7 mouse cellular contexts compared by ENCODE assay signal in the genomic region with DNA sequence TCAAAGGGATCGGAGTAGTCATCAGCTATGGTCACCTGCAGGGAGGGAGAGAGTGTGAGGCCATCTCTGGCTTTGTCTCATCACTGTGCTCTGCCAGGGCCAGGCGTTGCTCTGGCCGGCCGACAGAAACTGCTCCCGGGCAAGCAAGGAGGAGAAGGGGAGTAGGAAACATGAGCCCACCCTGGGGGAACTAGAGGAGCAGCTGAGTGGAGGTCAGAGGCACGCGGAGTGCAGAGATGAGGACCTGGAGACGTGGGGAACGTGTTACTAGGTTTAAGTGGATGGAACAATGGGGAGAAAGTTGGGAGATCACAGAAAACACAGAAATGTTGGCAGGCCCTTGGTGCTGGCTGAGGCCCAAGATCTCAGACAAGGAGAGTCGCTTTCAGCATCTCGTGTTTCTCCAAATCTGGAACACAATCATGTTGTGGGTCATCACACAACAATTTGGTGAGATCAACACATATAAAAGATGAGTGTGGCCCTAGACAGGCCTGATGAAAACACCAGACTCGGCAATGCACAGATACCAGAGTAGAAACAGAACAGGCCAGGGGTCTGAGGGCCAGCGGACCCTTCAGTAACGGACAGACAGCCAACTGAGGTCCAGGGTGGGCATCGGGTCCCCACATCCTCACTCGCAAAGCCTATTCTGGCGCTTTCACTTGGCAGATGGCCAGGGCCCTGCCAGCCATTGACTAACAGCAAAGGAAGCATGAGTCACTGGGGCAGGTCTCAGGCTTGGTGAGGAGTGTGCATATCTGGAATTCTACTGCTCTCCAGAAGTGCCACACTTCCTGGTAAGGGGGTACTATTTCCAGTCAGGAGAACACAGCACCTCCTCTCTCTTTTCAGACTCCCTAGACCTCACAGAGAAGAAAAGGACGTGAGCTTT. TPM values are rescaled to one million over a fixed set of nuclear protein-coding genes. Genes with fewer than 3 reads are reported as not detected.
DNase-seq lines count a peak whose midpoint lies in the region; ATAC-seq lines count a peak whose summit lies in the region.

No protein-coding gene starts in this region.

- no peaks in the 10 kb centered on the region for H3K36me3 ChIP-seq in hindbrain, embryonic 12.5 days
- H3K36me3 ChIP-seq in limb, embryonic 15.5 days, result 0 out of 2 replicates have a peak, but pooled peaks cover 5% of the 10 kb centered on the region
- H3K36me3 ChIP-seq in midbrain, embryonic 15.5 days (replicated peaks), result no peaks in the 10 kb centered on the region

- H3K4me3 ChIP-seq in hindbrain, embryonic 12.5 days, result no peak overlapping the region
- no peak overlapping the region for H3K4me3 ChIP-seq in limb, embryonic 15.5 days
- H3K4me3 ChIP-seq in midbrain, embryonic 15.5 days, result no peak overlapping the region

- no peak overlapping the region for H3K9ac ChIP-seq in hindbrain, embryonic 12.5 days
- no peak overlapping the region for H3K9ac ChIP-seq in limb, embryonic 15.5 days
- no peak overlapping the region for H3K9ac ChIP-seq in midbrain, embryonic 15.5 days

- peak overlapping the region; percentile 76 for H3K27ac ChIP-seq in hindbrain, embryonic 12.5 days
- peak overlapping the region; percentile 80 for H3K27ac ChIP-seq in limb, embryonic 15.5 days
- H3K27ac ChIP-seq in midbrain, embryonic 15.5 days, result 0 out of 2 replicates have a peak overlapping the region, but pooled peaks have one; percentile 44

- no peaks in the 10 kb centered on the region for H3K9me3 ChIP-seq in hindbrain, embryonic 12.5 days (replicated peaks)
- no peaks in the 10 kb centered on the region for H3K9me3 ChIP-seq in limb, embryonic 15.5 days
- H3K9me3 ChIP-seq in midbrain, embryonic 15.5 days, result no peaks in the 10 kb centered on the region

- peak; percentile 23 for ATAC-seq in hindbrain, embryonic 12.5 days (ENCODE audit: low FRiP score)
- ATAC-seq in limb, embryonic 15.5 days (ENCODE audit: insufficient number of reproducible peaks, low FRiP score, low TSS enrichment, low read depth), result peak; percentile 65
- no peak for ATAC-seq in midbrain, embryonic 15.5 days (replicated peaks)

- WGBS in hindbrain, embryonic 12.5 days, result 21% methylated on average over 18 of the region's 18 CpGs
- WGBS in limb, embryonic 15.5 days, result 20% methylated on average over 18 of the region's 18 CpGs
- 30% methylated on average over 18 of the region's 18 CpGs for WGBS in midbrain, embryonic 15.5 days

- DNase-seq in adipocyte (ENCODE audit: low spot score), result peak; percentile 82
- DNase-seq in cerebellum, adult 11-12 months, result peak; percentile 19
- DNase-seq in gastrocnemius, adult 18-20 months (ENCODE audit: low spot score), result peak; percentile 79
- DNase-seq in urinary bladder, postnatal 36 days (ENCODE audit: low spot score in 2 of 2), result peak; percentile 74 to 83

- H3K4me2 ChIP-seq in hindbrain, embryonic 12.5 days (replicated peaks), result no peak overlapping the region; the same call in 1 of the 2 replicates
- H3K4me2 ChIP-seq in limb, embryonic 15.5 days, result peak overlapping the region; percentile 10; the same call in 1 of the 2 replicates
- H3K4me2 ChIP-seq in midbrain, embryonic 15.5 days, result no peak overlapping the region

- H3K4me1 ChIP-seq in hindbrain, embryonic 12.5 days, result peaks cover 70% of the 10 kb centered on the region
- peaks cover 79% of the 10 kb centered on the region for H3K4me1 ChIP-seq in limb, embryonic 15.5 days
- peaks cover 52% of the 10 kb centered on the region for H3K4me1 ChIP-seq in midbrain, embryonic 15.5 days

- peaks cover 15% of the 10 kb centered on the region; the same call in 1 of the 2 replicates for H3K27me3 ChIP-seq in hindbrain, embryonic 12.5 days
- H3K27me3 ChIP-seq in limb, embryonic 15.5 days, result no peaks in the 10 kb centered on the region
- H3K27me3 ChIP-seq in midbrain, embryonic 15.5 days (replicated peaks), result no peaks in the 10 kb centered on the region; the same call in 1 of the 2 replicates

RNA-seq across cellular contexts. Expression of gene Shb, which starts 42.9 kb away (rescaled TPM):
- 1 to 10 TPM; 5.6 to 6.8 TPM for total RNA-seq in gastrocnemius, adult 18-20 months (2021)
- 10.0 and 10.1 TPM in 2 replicates for polyA plus RNA-seq in hindbrain, embryonic 12.5 days (2016; fragmentation: Nextera tagmentation; extraction: Ambion mirVana)
- 6.8 and 9.6 TPM in 2 replicates for polyA plus RNA-seq in limb, embryonic 15.5 days (2015; fragmentation: Nextera tagmentation; extraction: Ambion mirVana)
- 6.3 and 6.7 TPM in 2 replicates for polyA plus RNA-seq in midbrain, embryonic 15.5 days (2015; fragmentation: Nextera tagmentation; extraction: Ambion mirVana)

Comparison
In these comparisons a context has a peak if more than half of its experiments do, and no peak if none do; other contexts are left out.
1. DNase-seq: peak in every context shown above with its lines; median percentile 82 in adipocyte; 79 in gastrocnemius, adult 18-20 months; 78 in urinary bladder, postnatal 36 days; 19 in cerebellum, adult 11-12 months.